10 mouse cellular contexts compared by ENCODE assay signal in genomic region chr13:19362358-19362757, GRCm38 (mm10). TPM values are rescaled to one million over a fixed set of nuclear protein-coding genes. Genes with fewer than 3 reads are reported as not detected.
A peak's percentile ranks its signal among the peaks of the same experiment; 100 is the strongest.
DNase-seq lines count a peak whose midpoint lies in the region; ATAC-seq and TF ChIP-seq lines count a peak whose summit lies in the region.
"Had no signal": no experiment of that assay in that cellular context is flagged by ENCODE, and none has a peak within 500 bp of the region (broad histone marks: within the 10 kb centered on the region; RNA-seq: fewer than 3 reads in every experiment).

No protein-coding gene starts in this region.

- no peaks in the 10 kb centered on the region for H3K9me3 ChIP-seq in forebrain, embryonic 14.5 days (replicated peaks; ENCODE audit: control insufficient read depth, low read length)
- H3K9me3 ChIP-seq in forebrain, embryonic 13.5 days (replicated peaks): no peaks in the 10 kb centered on the region
- H3K9me3 ChIP-seq in ES-Bruce4 (replicated peaks; ENCODE audit: control insufficient read depth, insufficient read depth, low read length, poor library complexity, severe bottlenecking): no peaks in the 10 kb centered on the region
- no peaks in the 10 kb centered on the region for H3K9me3 ChIP-seq in midbrain, embryonic 11.5 days (ENCODE audit: control insufficient read depth, low read length)

- peak; percentile 58 for TF ChIP-seq CTCF in ES-Bruce4 (IDR thresholded peaks at IDR 0.05; ENCODE audit: low read depth, low read length)

- H3K9ac ChIP-seq in forebrain, embryonic 14.5 days (ENCODE audit: low read length): no peak overlapping the region
- H3K9ac ChIP-seq in forebrain, embryonic 13.5 days: no peak overlapping the region
- H3K9ac ChIP-seq in ES-Bruce4 (ENCODE audit: low read depth, poor library complexity, severe bottlenecking): no peak overlapping the region
- H3K9ac ChIP-seq in midbrain, embryonic 11.5 days (ENCODE audit: low read length): no peak overlapping the region

- 70% methylated on average over 6 of the region's 6 CpGs for WGBS in forebrain, embryonic 14.5 days
- WGBS in forebrain, embryonic 13.5 days: 69% methylated on average over 6 of the region's 6 CpGs
- WGBS in midbrain, embryonic 11.5 days: 74% methylated on average over 6 of the region's 6 CpGs

- H3K27me3 ChIP-seq in forebrain, embryonic 14.5 days (replicated peaks; ENCODE audit: control insufficient read depth, insufficient read depth, low read length): no peaks in the 10 kb centered on the region
- no peaks in the 10 kb centered on the region for H3K27me3 ChIP-seq in forebrain, embryonic 13.5 days
- no peaks in the 10 kb centered on the region for H3K27me3 ChIP-seq in ES-Bruce4 (ENCODE audit: control insufficient read depth, insufficient read depth, low read length, poor library complexity, severe bottlenecking)
- no peaks in the 10 kb centered on the region for H3K27me3 ChIP-seq in midbrain, embryonic 11.5 days (ENCODE audit: control insufficient read depth, insufficient read depth, low read length)

- TF ChIP-seq POLR2A in ES-Bruce4 (IDR thresholded peaks at IDR 0.05; ENCODE audit: insufficient read depth, low read length): no peak

- DNase-seq in forebrain, embryonic 14.5 days (ENCODE audit: low spot score): peak; percentile 37
- DNase-seq in left cerebral cortex, postnatal 4 days: peak; percentile 29
- DNase-seq in left cerebral cortex, postnatal 36 days (ENCODE audit: low spot score in 2 of 2): no peak
- DNase-seq in embryo, embryonic 10 days (ENCODE audit: low spot score): peak; percentile 36
- no peak for DNase-seq in adrenal gland, postnatal 36 days
- no peak for DNase-seq in midbrain, embryonic 11.5 days (ENCODE audit: low spot score, missing footprints)
- DNase-seq: thymus, postnatal 14 days had no signal

- no peak overlapping the region for H3K4me3 ChIP-seq in forebrain, embryonic 14.5 days (ENCODE audit: low read depth, low read length)
- no peak overlapping the region for H3K4me3 ChIP-seq in forebrain, embryonic 13.5 days
- no peak overlapping the region for H3K4me3 ChIP-seq in ES-Bruce4 (ENCODE audit: low read depth, low read length)
- no peak overlapping the region for H3K4me3 ChIP-seq in midbrain, embryonic 11.5 days (ENCODE audit: low read depth, low read length)

- ATAC-seq in forebrain, embryonic 14.5 days: no peak; the same call in 1 of the 2 replicates
- no peak for ATAC-seq in forebrain, embryonic 13.5 days
- no peak for ATAC-seq in midbrain, embryonic 11.5 days (ENCODE audit: low FRiP score)

- H3K36me3 ChIP-seq in forebrain, embryonic 14.5 days (ENCODE audit: control insufficient read depth, insufficient read depth, low read length): peaks cover 56% of the 10 kb centered on the region
- peaks cover 47% of the 10 kb centered on the region for H3K36me3 ChIP-seq in forebrain, embryonic 13.5 days (ENCODE audit: poor library complexity, severe bottlenecking)
- H3K36me3 ChIP-seq in ES-Bruce4 (ENCODE audit: control insufficient read depth, insufficient read depth, low read length, poor library complexity, severe bottlenecking): peaks cover 2% of the 10 kb centered on the region
- peaks cover 11% of the 10 kb centered on the region for H3K36me3 ChIP-seq in midbrain, embryonic 11.5 days (ENCODE audit: control insufficient read depth, insufficient read depth, low read length)

- no peak overlapping the region for H3K27ac ChIP-seq in forebrain, embryonic 14.5 days (ENCODE audit: low read depth, low read length)
- H3K27ac ChIP-seq in forebrain, embryonic 13.5 days: no peak overlapping the region
- no peak overlapping the region for H3K27ac ChIP-seq in ES-Bruce4 (ENCODE audit: insufficient read depth, low read length)
- H3K27ac ChIP-seq in midbrain, embryonic 11.5 days (ENCODE audit: low read depth, low read length): no peak overlapping the region
- H3K27ac ChIP-seq: macrophage had no signal

- H3K4me2 ChIP-seq in forebrain, embryonic 14.5 days (ENCODE audit: low read length): no peak overlapping the region
- no peak overlapping the region for H3K4me2 ChIP-seq in forebrain, embryonic 13.5 days
- no peak overlapping the region for H3K4me2 ChIP-seq in midbrain, embryonic 11.5 days

- TF ChIP-seq EP300 in ES-Bruce4 (IDR thresholded peaks at IDR 0.05; ENCODE audit: insufficient read depth, low read depth, low read length): no peak

- no peaks in the 10 kb centered on the region for H3K4me1 ChIP-seq in forebrain, embryonic 14.5 days (ENCODE audit: control insufficient read depth, insufficient read depth, low read length)
- no peaks in the 10 kb centered on the region for H3K4me1 ChIP-seq in forebrain, embryonic 13.5 days
- H3K4me1 ChIP-seq in ES-Bruce4 (ENCODE audit: control insufficient read depth, insufficient read depth, low read length): no peaks in the 10 kb centered on the region
- no peaks in the 10 kb centered on the region for H3K4me1 ChIP-seq in midbrain, embryonic 11.5 days (ENCODE audit: control insufficient read depth, insufficient read depth, low read length)

- intact Hi-C loops in left cerebral cortex, postnatal 4 days (cut with DNase I): loop anchor here (5.0 kb wide), 1 partner anchor 320 kb away; no protein-coding TSS in a partner anchor
- intact Hi-C loops in left cerebral cortex, postnatal 36 days (cut with DNase I): loop anchor here (5.0 kb wide), 1 partner anchor 180 kb away; no protein-coding TSS in a partner anchor

RNA-seq across cellular contexts. Expression of gene Stard3nl, which starts 33.2 kb away (rescaled TPM):
- 199 and 213 TPM in 2 replicates for polyA plus RNA-seq in forebrain, embryonic 14.5 days (2014; fragmentation: Nextera tagmentation; extraction: Ambion mirVana)
- polyA plus RNA-seq in forebrain, embryonic 13.5 days (2015; fragmentation: Nextera tagmentation; extraction: Ambion mirVana): 161 and 167 TPM in 2 replicates
- 10 to 100 TPM; 90.5 to 93.4 TPM for total RNA-seq in left cerebral cortex, postnatal 4 days (2021)
- total RNA-seq in left cerebral cortex, postnatal 36 days (2021): 10 to 100 TPM; 58.6 to 64.1 TPM
- 45.4 and 63.7 TPM in 2 replicates for polyA plus RNA-seq in ES-Bruce4 (2011; ENCODE audit: insufficient read depth, insufficient read length, low read depth, missing spikeins)
- total RNA-seq in adrenal gland, postnatal 36 days (2021): 10 to 100 TPM; 32.5 to 42.6 TPM
- 133 and 135 TPM in 2 replicates for polyA plus RNA-seq in midbrain, embryonic 11.5 days (2014; fragmentation: Nextera tagmentation; extraction: Ambion mirVana)

Comparison
In these comparisons a context has a peak if more than half of its experiments do, and no peak if none do; other contexts are left out.
1. DNase-seq: peak in forebrain, embryonic 14.5 days (single experiment), left cerebral cortex, postnatal 4 days (single experiment) and embryo, embryonic 10 days (single experiment); none in left cerebral cortex, postnatal 36 days (0 of 2), adrenal gland, postnatal 36 days (0 of 2) and midbrain, embryonic 11.5 days (single experiment).